Mouse (Mus musculus) ES-Bruce4 (cell line): ENCODE measurements around the gene Nck2.

Experiments used
- CTCF ChIP-seq: IDR thresholded peaks from one replicate; pipeline ENCODE4 v1.8.1; 2011; ENCODE audit warnings: low read depth, low read length
- EP300 ChIP-seq: IDR thresholded peaks from 2 replicates; pipeline ENCODE4 v1.6.1; 2011; ENCODE audit warnings: low read depth, low read length; ENCODE audit not compliant: insufficient read depth
- POLR2A ChIP-seq: IDR thresholded peaks from one replicate; pipeline ENCODE4 v1.8.1; 2011; ENCODE audit warnings: low read length; ENCODE audit not compliant: insufficient read depth

DNA sequence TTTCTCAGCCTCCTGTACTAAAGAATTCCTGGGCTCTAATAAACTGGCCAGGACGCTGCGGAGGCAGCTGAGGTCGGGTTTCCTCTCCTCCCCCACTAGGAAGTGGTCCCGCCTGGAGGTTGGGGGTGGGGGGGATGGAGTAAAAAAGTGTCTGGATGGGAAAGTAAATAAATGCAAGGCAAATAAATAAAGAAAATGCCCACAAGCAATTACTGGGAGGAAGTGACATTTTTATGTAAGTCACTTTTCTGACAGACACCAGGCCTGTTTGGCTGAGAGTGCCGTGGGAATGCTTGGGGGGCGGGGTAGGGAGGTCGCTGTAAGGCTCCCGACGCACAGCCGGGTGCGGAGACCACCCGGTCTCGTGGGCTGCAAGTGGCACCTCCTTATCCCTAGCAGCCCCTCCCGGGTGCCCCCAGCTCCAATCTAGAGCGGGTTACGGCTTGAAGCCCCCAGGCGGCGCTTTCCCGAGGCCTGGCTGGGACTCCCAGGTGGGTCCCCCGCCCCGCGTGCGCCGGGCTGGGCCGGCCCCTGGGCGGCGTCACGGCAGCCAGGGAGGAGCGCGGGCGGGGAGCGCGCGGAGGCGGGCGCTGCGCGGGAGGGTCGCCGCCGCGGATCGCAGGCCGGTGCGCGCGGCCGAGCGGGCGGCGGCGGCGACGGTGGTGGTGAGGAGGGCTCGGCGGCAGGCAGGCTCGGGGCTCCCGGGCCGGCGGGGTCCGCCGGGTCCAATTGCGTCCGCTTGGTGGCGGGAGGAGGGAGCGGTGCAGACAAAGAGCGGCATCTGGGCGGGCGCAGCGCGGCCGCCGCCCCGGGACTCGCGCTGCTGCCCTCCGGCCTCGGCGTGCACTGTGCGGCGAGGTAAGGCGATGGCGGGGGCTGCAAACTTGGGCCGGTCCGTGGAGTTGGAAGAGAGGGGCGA lies 1.1 kb downstream of the Nck2 start:
- TF ChIP-seq CTCF (no peak), POLR2A (no peak), EP300 (0 out of 2 replicates have a peak, but pooled peaks have one; percentile 17)
